Mouse (Mus musculus) embryonic fibroblast, embryonic 13.5 days (primary cell): ENCODE measurements around the gene Abcb7. TPM values are rescaled to one million over a fixed set of nuclear protein-coding genes. Genes with fewer than 3 reads are reported as not detected.

Experiments
- H3K27ac ChIP-seq: 2 replicates; pipeline ENCODE4 v1.5.1; 2012; ENCODE audit warnings: low read length, control low read depth, inconsistent platforms; ENCODE audit not compliant: insufficient read depth
- H3K4me1 ChIP-seq: 2 replicates; pipeline ENCODE4 v1.6.1; 2011; ENCODE audit warnings: low read length; ENCODE audit not compliant: control insufficient read depth, insufficient read depth
- H3K4me3 ChIP-seq: 2 replicates; pipeline ENCODE4 v1.5.1; 2011; ENCODE audit warnings: mild to moderate bottlenecking, control low read depth, low read length; ENCODE audit not compliant: insufficient read depth
- CTCF ChIP-seq: IDR thresholded peaks from 2 replicates; pipeline ENCODE4 v1.5.1; 2011; ENCODE audit warnings: mild to moderate bottlenecking, control low read depth, low read length, moderate library complexity, borderline replicate concordance; ENCODE audit not compliant: insufficient read depth
- POLR2A ChIP-seq: IDR thresholded peaks from 2 replicates; pipeline ENCODE4 v1.6.1; 2011; ENCODE audit warnings: low read depth, mild to moderate bottlenecking, control low read depth, low read length, moderate library complexity
- polyA plus RNA-seq: library from polyadenylated mRNA; stranded (reverse); fragments of >200 nt; gene quantifications from 2 replicates; pipeline ENCODE4 v1.2.4, GENCODE M21; 2011; ENCODE audit warnings: low read depth; ENCODE audit not compliant: missing spikeins, insufficient read length

Abcb7 gene
- polyA plus RNA-seq, result 5.6 and 8.5 TPM in 2 replicates

DNA sequence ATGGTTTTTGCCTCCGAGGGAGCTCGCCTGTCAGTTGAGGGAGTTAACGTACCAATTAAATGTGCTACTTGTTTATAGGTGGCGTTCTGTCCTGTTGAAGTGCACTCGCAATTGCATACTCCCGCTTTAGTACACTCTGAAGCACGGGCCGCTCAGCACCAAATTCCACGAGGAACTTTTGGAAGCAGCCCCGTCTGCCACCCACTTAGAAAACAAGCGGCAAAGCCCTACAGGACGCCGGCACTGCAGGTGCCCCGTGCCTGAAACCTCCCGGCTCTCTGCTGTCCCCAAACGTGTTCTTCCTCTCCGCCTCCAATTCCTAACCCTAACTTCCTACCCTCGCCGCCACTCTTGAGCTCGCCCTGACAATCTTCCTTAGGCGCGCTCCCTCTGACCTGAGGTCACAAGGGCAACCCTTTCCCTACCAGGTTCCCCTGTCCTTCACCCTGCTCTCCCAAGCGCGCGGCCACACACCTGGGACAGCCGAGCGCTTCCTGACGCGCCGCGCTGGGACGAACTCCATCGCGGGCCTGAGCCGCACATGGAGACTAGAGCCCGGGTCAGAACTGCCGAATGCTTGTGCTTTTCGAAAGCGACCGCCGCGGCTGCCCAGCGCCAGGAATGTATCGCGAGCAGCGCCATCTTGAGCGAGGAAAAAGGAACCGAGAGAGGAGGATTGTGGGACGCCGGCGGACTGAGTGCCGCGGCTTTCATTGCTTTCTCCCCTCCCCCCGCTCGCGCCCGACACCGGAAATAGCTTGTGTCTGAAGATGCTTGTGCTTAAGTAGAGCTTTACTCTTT lies at the start of gene Abcb7:
Gene Abcb7 (minus strand): TSS at position 674 of the 801 bp plus-strand sequence.
- peak within 1 kb of the TSS; percentile 94 for H3K4me3 ChIP-seq
- H3K4me1 ChIP-seq, result no peaks in the 10 kb centered on the region
- peak within 1 kb of the TSS; percentile 86 for H3K27ac ChIP-seq
- no peak for TF ChIP-seq CTCF
- TF ChIP-seq POLR2A, result peak; percentile 55

DNA sequence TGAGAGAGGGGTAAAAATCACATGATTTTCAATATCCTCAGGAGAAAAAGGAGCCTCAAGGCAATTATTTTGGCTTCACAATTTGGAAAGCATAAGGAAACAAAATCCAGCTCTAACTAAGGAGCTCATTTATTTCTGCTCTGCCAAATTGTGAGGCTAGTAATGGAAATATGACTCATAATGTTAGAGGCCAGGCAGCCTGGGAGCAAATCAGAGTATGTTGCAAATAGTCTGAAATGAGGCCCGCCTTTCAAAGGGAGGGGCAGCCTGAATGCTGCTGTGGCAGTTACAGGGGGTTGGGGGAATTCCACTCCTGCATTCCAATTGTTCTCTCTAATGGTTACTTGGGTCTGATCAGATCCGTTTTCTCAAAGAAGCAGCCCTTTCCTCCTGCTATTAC lies 48.1 kb upstream of the Abcb7 start:
- TF ChIP-seq POLR2A, result no peak
- TF ChIP-seq CTCF, result no peak
- H3K4me3 ChIP-seq, result no peak overlapping the region
- peaks cover 2% of the 10 kb centered on the region; the same call in 1 of the 2 replicates for H3K4me1 ChIP-seq
- peak overlapping the region; percentile 92 for H3K27ac ChIP-seq

DNA sequence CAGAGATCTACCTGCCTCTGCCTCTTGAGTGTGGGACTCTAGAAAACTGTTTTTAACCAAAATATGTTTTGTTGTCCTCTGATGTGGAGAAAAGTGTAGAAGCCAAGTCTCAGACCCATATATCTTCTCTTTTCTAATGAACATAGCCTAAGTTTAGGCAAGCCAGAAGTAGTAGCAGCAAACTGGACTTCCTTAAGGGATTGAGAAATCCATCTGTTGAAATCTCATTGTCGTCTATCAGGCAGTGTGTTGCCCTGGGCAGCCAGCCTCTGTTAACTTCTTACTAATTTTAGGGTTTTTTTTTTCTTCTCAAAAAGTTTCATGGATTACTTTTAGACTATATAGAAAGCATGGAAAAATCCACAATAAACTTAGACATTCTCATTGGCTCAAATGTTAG lies 38.8 kb upstream of the Abcb7 start:
- H3K4me1 ChIP-seq, result no peaks in the 10 kb centered on the region
- no peak overlapping the region for H3K27ac ChIP-seq
- H3K4me3 ChIP-seq, result no peak overlapping the region
- TF ChIP-seq CTCF (no peak), POLR2A (no peak)

DNA sequence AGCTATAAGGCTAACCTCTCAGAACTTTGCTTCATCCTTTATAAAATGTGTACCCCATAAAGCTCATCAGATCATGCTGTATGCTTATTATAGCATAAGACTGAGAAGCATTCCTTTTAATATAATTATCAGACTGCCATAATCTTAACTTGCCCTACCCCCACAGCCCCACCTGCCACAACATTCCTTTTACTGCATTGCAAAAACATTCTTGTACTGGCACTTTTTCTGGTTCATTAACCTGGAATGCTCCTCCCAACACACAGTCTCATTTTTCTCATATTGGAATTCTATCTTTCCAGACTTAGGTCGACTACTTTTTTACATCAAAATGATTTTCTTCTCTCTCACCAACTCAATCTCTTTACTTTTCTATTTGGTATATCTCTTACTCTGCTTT lies 19.8 kb upstream of the Abcb7 start:
- TF ChIP-seq POLR2A (no peak), CTCF (no peak)
- H3K4me1 ChIP-seq, result no peaks in the 10 kb centered on the region
- no peak overlapping the region for H3K4me3 ChIP-seq
- no peak overlapping the region for H3K27ac ChIP-seq

DNA sequence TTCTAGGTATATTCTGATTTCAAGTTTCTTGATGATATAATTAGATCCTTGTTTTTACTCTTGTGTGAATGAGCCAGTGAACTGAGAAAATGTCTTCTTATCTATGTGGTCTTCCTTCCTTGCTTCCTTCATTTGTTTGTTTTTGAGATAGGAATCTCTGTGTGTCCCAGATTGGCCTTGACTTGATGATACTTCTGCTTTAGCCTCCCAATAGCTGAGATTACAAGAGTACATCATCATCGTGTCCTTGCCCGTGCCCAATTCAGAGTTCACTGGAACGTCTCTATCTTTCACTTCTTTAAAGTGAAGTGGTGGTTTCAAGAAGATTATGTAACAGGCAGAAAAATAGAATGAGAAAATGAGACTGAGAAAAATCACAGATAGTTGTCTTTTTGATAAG lies 14.5 kb upstream of the Abcb7 start:
- no peak overlapping the region for H3K4me3 ChIP-seq
- no peaks in the 10 kb centered on the region for H3K4me1 ChIP-seq
- TF ChIP-seq POLR2A, result no peak
- no peak for TF ChIP-seq CTCF
- no peak overlapping the region for H3K27ac ChIP-seq

DNA sequence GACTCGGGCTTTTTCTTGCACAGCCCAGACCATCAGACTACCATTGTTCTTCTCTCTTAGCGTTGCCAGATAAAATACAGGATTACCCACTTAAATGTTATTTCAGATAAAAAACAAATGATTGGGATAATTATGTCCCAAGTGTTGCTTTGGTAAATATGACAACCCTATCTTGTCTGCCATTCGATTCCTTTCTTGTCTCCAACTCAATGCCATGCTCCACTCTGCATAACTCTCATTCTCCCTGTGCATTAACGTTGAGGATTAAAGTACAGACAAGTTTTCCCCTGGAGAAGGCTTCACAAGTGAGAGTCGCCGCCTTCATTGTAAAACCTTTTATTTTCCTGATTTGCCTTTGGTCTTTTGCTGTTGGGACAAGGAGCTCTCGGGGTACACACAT lies 339 bp upstream of the Abcb7 start:
- Histone ChIP-seq H3K4me1 (no peaks in the 10 kb centered on the region), H3K4me3 (no peak overlapping the region), H3K27ac (peak overlapping the region; percentile 86)
- TF ChIP-seq CTCF (no peak), POLR2A (no peak)

DNA sequence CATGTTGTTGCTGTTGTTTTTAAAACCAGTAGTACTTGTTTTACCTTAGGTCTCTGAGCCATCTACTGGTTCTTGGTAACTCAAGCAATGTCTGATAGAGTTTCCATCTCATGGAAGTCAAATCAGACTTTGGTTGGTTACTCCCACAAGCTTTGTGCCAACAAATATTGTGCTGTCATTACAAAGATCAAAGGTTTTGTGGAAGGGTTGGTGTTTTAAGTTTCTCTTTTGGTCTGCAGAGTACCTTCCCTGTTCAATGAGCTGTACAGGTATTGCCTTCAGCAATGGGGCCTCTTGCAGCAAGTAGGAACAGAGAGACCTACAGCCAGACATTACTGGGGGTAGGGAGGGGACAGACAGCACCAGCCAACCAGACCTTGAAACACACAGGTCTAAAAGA lies 5.5 kb downstream of the Abcb7 start:
- H3K4me1 ChIP-seq, result no peaks in the 10 kb centered on the region
- H3K4me3 ChIP-seq, result no peak overlapping the region
- no peak overlapping the region for H3K27ac ChIP-seq
- TF ChIP-seq POLR2A (no peak), CTCF (no peak)

DNA sequence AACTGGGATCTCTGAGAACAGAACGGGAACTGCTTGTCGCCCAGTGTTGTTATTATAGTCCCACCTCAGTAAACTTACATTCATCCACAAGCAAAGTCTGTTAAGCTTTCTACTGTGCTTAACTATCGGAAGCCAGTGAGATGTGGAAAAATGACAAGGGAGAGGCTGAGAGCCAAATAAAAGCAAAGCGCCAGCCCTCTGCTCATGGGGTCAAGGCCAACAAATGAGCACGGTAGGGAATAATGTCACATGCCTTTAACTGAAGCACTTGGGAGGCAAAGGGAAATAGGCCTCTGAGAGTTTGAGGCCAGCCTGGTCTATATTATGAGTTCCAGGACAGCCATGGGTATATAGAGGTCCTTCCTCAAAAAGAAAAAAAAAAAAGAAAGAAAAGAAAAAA lies 11.2 kb downstream of the Abcb7 start:
- H3K4me3 ChIP-seq, result no peak overlapping the region
- H3K4me1 ChIP-seq, result no peaks in the 10 kb centered on the region
- no peak overlapping the region for H3K27ac ChIP-seq
- TF ChIP-seq CTCF (no peak), POLR2A (no peak)

DNA sequence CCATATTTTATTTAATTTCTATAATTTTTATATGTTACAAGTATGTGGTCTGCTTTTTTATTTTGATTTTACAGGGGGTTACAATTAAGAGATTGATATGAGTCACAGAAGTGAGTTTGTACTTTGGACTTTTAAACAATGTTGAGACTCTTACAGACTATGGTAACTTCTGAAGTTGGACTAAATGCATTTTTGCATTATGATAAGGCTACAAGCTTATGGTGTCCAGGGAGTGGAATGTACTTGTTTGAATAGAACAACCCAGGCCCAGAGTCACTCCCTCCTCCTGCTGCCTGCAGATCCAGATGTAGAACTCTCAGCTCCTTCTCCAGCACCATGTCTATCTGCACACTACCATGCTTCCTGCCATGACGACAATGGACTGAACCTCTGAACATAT lies 12.5 kb downstream of the Abcb7 start:
- no peak overlapping the region for H3K27ac ChIP-seq
- no peak for TF ChIP-seq POLR2A
- TF ChIP-seq CTCF, result no peak
- H3K4me3 ChIP-seq, result no peak overlapping the region
- no peaks in the 10 kb centered on the region for H3K4me1 ChIP-seq

DNA sequence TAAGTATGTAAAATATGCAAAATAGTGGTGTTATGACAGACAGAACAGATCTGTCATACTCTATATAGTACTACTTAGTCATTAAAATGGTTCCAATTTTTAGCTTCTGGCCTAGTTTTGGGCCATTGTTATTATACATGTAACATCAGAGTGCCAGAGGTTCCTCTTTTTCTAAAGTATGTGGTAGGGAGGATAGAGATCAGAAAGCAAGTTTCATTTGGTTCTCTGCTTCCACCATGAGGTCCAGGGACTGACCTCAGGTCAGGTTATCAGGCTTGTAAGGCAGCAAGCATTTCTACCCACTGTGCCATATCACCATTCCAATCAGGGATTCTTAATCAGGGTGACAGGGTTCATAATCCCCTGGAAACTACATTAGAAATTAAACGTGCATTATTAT lies 16.1 kb downstream of the Abcb7 start:
- TF ChIP-seq CTCF (no peak), POLR2A (no peak)
- Histone ChIP-seq H3K4me3 (no peak overlapping the region), H3K4me1 (no peaks in the 10 kb centered on the region), H3K27ac (no peak overlapping the region)

DNA sequence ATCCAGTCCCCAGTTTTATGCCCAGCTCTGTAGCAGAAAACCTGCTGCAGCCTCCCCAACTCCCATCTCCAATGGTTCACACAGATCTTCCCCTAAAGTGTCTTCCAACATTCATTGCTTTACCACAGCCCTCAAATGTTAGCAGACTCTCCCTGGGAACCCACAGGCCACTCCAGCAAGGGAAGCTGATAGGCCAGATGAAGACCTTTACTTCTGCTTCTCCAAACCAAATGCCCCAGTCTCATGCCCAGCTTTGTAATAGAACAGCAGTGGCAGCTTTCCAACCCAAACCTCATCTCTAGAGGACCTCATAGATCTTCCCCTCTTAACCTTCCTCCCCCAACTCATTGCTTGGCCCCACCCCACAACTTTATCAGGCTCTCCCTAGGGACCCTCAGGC lies 54.0 kb downstream of the Abcb7 start:
- TF ChIP-seq CTCF, result no peak
- Histone ChIP-seq H3K27ac (no peak overlapping the region), H3K4me3 (no peak overlapping the region), H3K4me1 (no peaks in the 10 kb centered on the region)
